Mouse (Mus musculus) G1E (cell line): ENCODE measurements around the gene Il1r2.

ENCODE experiments used
- CTCF ChIP-seq: IDR thresholded peaks from 2 replicates; pipeline ENCODE4 v1.5.1; 2012; ENCODE audit warnings: low read depth, low read length, inconsistent platforms, mixed read lengths
- GATA1 ChIP-seq: IDR thresholded peaks from 2 replicates; pipeline ENCODE4 v1.6.1; 2012; ENCODE audit warnings: borderline replicate concordance, low read length, inconsistent platforms, mixed read lengths
- GATA2 ChIP-seq: IDR thresholded peaks from 2 replicates; pipeline ENCODE4 v1.6.1; 2012; ENCODE audit warnings: low read depth, low read length, inconsistent platforms, borderline replicate concordance
- POLR2AphosphoS5 ChIP-seq: IDR thresholded peaks from 2 replicates; pipeline ENCODE4 v1.6.1; 2012; ENCODE audit warnings: low read depth, low read length, inconsistent platforms; ENCODE audit not compliant: insufficient replicate concordance
- TAL1 ChIP-seq: conservative IDR thresholded peaks from 2 replicates; pipeline ENCODE4 v1.6.1; 2012; ENCODE audit warnings: low read depth, low read length, inconsistent platforms, mixed read lengths

GRCm38 (mm10) chr1:40084386-40084785 lies 10.5 kb downstream of the Il1r2 start:
- no peak for TF ChIP-seq CTCF
- TF ChIP-seq GATA1 = no peak
- TF ChIP-seq POLR2AphosphoS5 = no peak
- TF ChIP-seq TAL1 = no peak
- TF ChIP-seq GATA2 = no peak
